Mouse (Mus musculus) lung, adult 2 months (tissue): ENCODE measurements at regions not wholly inside any gene's neighbourhood (a gene's known extent, or its start where the extent isn't known, plus 50 kb on each side); places are given as distances from the start of the nearest gene placed in this dataset.

Source experiments
- CTCF ChIP-seq: fragments of 200-500 bp; IDR thresholded peaks from 2 replicates; pipeline ENCODE4 v1.5.1; 2011; ENCODE audit warnings: mild to moderate bottlenecking, low read length, control low read depth; ENCODE audit not compliant: insufficient read depth
- POLR2A ChIP-seq: fragments of 200-500 bp; IDR thresholded peaks from 2 replicates; pipeline ENCODE4 v1.6.1; 2011; ENCODE audit warnings: low read depth, mild to moderate bottlenecking, control low read depth, low read length, borderline replicate concordance; ENCODE audit errors: extremely low read depth

DNA sequence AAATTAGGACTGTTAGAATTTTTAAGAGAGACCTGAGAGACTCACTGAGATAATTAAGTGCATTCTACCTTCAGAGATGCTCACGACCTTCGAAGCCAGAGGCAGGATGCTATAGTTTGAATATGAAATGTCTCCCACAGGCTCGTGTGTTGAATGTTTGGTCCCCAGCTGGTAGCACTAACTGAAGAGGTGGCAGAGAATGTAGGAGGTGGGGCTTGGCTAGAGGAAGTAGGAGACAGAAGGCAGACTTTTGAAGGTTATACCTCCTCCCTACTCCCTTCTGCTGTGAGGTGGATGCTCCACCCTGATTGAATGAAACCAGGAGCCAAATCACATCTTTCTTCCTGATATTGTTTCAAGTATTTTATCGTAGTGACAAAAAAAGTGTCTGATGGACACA lies 79.3 kb upstream of the Otos start:
- TF ChIP-seq POLR2A (no peak), CTCF (no peak)
